Mouse (Mus musculus): ENCODE results near the gene Fbxl18.
A peak's percentile ranks its signal among the peaks of the same experiment; 100 is the strongest.

DNA sequence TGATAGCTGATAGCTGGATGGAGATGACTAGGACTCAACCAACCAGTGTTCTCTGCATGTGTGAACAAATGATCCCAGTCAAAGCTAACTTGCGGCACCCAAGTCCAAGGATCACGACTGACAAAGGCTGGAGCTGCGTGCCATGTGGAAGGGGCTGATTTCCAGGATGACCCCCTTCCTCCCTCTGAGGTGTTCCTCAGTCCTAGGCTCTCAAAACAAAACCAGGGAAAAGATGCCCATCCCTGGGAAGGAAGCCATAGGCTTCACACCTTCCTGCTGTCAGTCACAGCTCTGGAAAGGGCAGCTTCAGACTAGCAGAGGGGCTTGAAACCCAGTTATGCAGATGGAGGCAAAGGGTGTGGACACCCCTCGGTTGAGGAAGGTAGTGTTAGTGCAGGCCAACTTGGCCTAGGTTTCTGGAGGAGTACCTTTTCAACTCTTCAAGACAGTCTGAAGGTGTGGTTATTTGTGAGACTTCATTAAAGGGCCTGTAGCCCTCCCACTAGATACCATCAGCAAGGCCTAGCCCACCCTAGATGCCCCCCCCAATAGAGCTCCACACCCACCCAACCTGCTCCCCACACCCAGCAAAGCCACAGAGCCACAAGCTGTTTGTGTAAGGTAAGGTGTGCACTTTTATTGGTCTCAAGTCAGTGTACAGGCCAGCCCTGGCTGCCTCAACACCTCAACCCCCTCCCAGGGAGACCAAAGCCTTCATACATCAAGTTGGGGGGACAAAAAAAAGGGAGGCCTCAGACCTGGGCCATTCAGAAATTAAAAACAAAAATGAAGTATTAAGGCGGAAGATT, 7.5 kb upstream of the Fbxl18 start:
- TF ChIP-seq POLR2A (IDR thresholded peaks at IDR 0.05; ENCODE audit: extremely low read depth, insufficient read depth, low read length) (peak; percentile 60), CTCF (IDR thresholded peaks at IDR 0.05; ENCODE audit: extremely low read depth, insufficient read depth, low read length) (no peak)
